Mouse (Mus musculus): Measurements from ENCODE around the gene Olfr555. TPM values are rescaled to one million over a fixed set of nuclear protein-coding genes. Genes with fewer than 3 reads are reported as not detected.
A peak's percentile ranks its signal among the peaks of the same experiment; 100 is the strongest.
"Not testable (repeated sequence)": the region's sequence is repeated elsewhere in the genome, so short reads cannot be mapped to it uniquely, and the experiment has no call there.

Olfr555 gene
- polyA plus RNA-seq (2015; fragmentation: Nextera tagmentation; extraction: Ambion mirVana): not detected in 2 replicates

DNA sequence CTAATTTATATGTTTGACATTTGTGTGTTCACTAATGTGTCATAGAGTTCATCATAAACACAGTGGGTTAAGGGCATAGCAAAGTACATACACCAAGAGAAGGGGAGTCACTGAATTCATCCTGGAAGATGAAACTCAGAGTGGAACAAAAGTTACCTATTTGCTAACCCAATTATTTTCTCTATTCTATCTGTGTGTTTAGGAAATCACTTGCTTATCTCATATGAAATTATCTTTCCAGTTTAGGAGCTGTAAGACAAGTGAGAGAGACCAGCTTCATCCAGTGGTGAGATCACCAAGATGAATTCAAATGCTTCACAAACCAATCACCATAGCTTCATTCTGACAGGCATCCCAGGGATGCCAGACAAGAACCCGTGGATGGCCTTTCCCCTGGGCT, at the start of gene Olfr555:
Olfr555 (plus strand) TSS at position 301 of the 400 bp plus-strand sequence.
- H3K4me3 ChIP-seq: no peak within 1 kb of the TSS
- no peak within 1 kb of the TSS for H3K27ac ChIP-seq
- ATAC-seq (ENCODE audit: insufficient number of reproducible peaks, insufficient read depth, low FRiP score, low TSS enrichment, low read depth): no peak
- no peak within 1 kb of the TSS for H3K9ac ChIP-seq
- WGBS: 83% methylated on average over 1 of the region's 1 CpGs
- H3K27me3 ChIP-seq: no peaks in the 10 kb centered on the region
- no peak within 1 kb of the TSS for H3K4me2 ChIP-seq
- no peaks in the 10 kb centered on the region for H3K9me3 ChIP-seq
- no peaks in the 10 kb centered on the region for H3K4me1 ChIP-seq
- no peaks in the 10 kb centered on the region for H3K36me3 ChIP-seq

DNA sequence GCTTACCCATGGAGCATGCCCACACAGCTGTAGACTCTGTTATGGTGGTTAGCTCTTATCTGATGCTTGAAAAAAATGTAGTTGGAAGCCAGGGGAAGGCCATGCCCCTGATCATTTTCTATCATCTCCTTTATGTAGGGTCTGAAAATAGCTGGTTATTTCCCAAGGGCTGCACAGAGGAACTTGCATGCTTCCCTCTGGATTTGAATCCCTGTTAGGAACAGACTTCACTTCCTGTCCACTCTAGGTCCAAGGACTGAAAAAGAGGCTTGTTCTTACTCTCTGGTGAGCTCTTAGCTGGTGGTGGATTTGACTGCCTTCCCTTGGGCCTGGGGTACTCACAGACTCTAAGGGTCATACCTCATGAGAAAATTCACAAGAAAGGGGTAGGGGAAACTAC, 40.5 kb upstream of the Olfr555 start, which contains the start of gene Olfr553:
Olfr553 (minus strand) TSS at position 101 of the 400 bp plus-strand sequence.
- Histone ChIP-seq H3K9me3 (no peaks in the 10 kb centered on the region), H3K4me3 (no peak within 1 kb of the TSS), H3K27me3 (no peaks in the 10 kb centered on the region), H3K4me2 (no peak within 1 kb of the TSS), H3K36me3 (no peaks in the 10 kb centered on the region), H3K4me1 (no peaks in the 10 kb centered on the region), H3K9ac (no peak within 1 kb of the TSS), H3K27ac (no peak within 1 kb of the TSS)
- ATAC-seq (ENCODE audit: insufficient number of reproducible peaks, insufficient read depth, low FRiP score, low TSS enrichment, low read depth): no peak

DNA sequence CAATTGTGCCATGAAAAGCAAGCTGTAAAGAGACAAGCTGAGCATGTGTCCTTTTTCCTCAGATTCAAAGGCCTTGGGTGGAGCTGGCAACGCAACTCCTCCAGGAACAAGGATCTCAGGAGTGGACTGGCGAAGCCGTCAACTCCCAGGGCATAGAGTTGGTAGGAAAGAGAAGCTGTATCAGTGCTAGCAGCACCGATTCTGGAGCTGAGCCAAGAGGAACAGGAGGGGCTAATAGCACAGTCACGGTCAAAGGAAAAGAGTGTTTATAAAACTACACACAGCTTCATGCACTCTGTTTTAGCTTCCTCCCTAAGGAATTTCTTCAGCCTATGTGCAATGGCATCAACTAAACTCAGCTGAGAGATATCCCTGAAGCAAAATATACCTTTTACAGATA, 39.0 kb upstream of the Olfr555 start:
- H3K9me3 ChIP-seq: no peaks in the 10 kb centered on the region
- H3K27me3 ChIP-seq: no peaks in the 10 kb centered on the region
- no peak overlapping the region for H3K4me3 ChIP-seq
- H3K4me1 ChIP-seq: no peaks in the 10 kb centered on the region
- no peak overlapping the region for H3K4me2 ChIP-seq
- ATAC-seq (ENCODE audit: insufficient number of reproducible peaks, insufficient read depth, low FRiP score, low TSS enrichment, low read depth): no peak
- 61% methylated on average over 5 of the region's 5 CpGs for WGBS
- H3K27ac ChIP-seq: no peak overlapping the region
- H3K9ac ChIP-seq: no peak overlapping the region
- H3K36me3 ChIP-seq: no peaks in the 10 kb centered on the region

DNA sequence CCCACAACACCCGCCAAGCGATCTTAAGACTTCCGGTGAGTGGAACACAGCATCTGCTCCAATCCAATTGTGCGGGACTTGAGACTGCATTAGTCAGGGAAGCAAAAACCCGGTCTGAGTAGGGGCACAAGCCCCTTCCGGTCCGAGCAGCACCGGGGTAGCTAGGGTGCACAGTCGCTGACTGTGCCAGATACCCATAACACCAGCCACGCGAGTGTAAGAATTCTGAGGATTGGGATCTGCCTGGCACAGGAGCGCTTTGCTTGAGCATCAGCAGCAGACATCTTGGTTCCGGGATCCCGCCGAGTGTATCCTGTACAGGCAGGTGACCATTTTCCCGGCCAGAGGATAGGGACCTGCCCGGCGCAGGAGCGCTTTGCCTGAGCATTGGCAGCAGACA, 38.3 kb upstream of the Olfr555 start:
- ATAC-seq (ENCODE audit: insufficient number of reproducible peaks, insufficient read depth, low FRiP score, low TSS enrichment, low read depth); H3K36me3 ChIP-seq: not testable (repeated sequence)
- WGBS: 90% methylated on average over 19 of the region's 19 CpGs

DNA sequence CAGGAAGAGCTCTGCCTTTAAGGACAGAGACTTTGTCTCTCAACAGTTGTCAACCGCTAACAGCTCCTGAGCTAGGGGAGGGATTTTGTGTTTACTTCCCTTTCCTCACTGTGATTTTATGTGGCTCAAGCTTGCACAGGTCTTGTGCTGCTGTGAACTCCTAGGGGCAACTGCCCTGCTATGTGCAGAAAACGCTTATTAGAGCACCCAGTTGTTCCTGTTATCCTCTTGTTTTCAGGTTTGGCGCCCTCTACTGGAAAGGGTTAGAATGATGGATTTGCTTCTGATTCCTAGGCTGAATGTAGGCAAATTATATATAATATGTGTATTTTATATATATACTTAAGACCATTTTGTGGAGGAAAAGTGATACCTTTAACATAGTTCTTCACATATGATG, 22.0 kb upstream of the Olfr555 start:
- WGBS: 26% methylated on average over 3 of the region's 3 CpGs
- H3K9me3 ChIP-seq: no peaks in the 10 kb centered on the region
- no peak for ATAC-seq (ENCODE audit: insufficient number of reproducible peaks, insufficient read depth, low FRiP score, low TSS enrichment, low read depth)
- H3K27me3 ChIP-seq: no peaks in the 10 kb centered on the region
- H3K27ac ChIP-seq: no peak overlapping the region
- H3K4me2 ChIP-seq: no peak overlapping the region
- H3K4me3 ChIP-seq: no peak overlapping the region
- H3K9ac ChIP-seq: no peak overlapping the region
- H3K4me1 ChIP-seq: no peaks in the 10 kb centered on the region
- no peaks in the 10 kb centered on the region for H3K36me3 ChIP-seq

More for the DNA sequence above, 38.3 kb upstream of the Olfr555 start:
- H3K4me1 ChIP-seq, H3K27me3 ChIP-seq, H3K9ac ChIP-seq, H3K4me2 ChIP-seq, H3K4me3 ChIP-seq, H3K9me3 ChIP-seq, H3K27ac ChIP-seq: not testable (repeated sequence)

DNA sequence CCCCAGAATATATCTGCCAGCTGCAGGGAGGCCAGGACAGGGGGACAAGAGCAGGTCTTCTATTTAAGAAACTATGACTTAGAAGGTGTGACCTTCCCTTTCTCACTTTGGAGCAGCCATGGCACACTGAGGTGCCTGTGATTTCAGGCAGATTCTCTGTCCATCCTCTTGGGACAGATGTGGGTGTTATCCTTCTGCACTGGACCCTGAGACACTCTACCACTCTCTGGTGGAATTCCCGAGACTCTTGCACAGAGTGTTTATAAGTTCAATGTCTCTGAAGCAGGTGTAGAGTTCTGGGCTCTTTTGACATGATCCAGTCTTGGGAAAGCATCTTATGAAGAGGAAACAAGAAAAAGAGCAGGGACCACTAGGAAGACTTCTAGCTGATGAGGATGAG, 20.5 kb upstream of the Olfr555 start, which contains the start of gene Olfr554:
Olfr554 (plus strand) TSS at position 301 of the 400 bp plus-strand sequence.
- Histone ChIP-seq H3K36me3 (no peaks in the 10 kb centered on the region), H3K4me1 (no peaks in the 10 kb centered on the region), H3K4me3 (no peak within 1 kb of the TSS), H3K27me3 (no peaks in the 10 kb centered on the region), H3K9ac (no peak within 1 kb of the TSS), H3K27ac (no peak within 1 kb of the TSS), H3K4me2 (no peak within 1 kb of the TSS), H3K9me3 (no peaks in the 10 kb centered on the region)
- WGBS: 75% methylated on average over 1 of the region's 1 CpGs
- no peak for ATAC-seq (ENCODE audit: insufficient number of reproducible peaks, insufficient read depth, low FRiP score, low TSS enrichment, low read depth)

DNA sequence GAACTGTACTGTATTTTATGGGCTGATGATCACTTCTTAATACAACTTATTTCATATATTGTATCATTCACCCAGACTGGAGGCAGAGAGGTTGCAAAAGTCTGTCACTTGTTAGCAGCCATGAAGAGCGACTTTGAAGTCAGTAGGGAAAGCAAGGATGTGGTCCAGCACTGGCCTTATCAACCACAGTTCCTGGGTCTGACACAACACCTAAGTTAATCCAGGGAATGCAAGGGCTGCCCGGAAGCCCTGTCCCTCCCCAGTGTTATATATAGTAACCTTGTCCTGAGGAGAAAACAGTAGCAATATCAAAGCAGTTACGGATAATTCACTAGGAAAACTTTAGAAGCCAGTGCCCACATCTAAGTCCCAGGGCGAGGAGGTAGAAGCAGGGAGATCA, 13.7 kb upstream of the Olfr555 start:
- ATAC-seq (ENCODE audit: insufficient number of reproducible peaks, insufficient read depth, low FRiP score, low TSS enrichment, low read depth); H3K9ac ChIP-seq; H3K9me3 ChIP-seq; H3K27ac ChIP-seq; H3K4me2 ChIP-seq; H3K36me3 ChIP-seq; H3K4me3 ChIP-seq; H3K27me3 ChIP-seq; H3K4me1 ChIP-seq: not testable (repeated sequence)
- WGBS: 74% methylated on average over 4 of the region's 4 CpGs

DNA sequence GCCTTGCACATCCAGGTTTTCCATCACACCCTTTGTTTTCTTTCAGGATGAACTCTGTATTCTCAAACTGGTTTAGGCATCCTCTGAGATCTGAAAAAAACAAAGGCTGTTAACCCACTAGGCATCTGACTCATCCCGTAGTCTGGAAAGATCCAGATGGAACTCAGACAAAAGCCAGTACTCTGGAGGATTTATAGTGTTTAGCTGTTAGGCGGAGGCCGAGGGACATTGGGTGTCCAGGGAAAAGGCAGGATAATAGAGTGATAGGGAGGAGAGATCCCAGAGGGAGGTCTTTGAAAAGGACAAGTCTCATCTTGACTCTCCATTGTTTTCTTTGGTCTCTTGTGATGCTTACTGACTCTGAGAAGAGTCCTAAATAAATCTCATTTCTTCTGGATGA, 6.0 kb downstream of the Olfr555 start, which contains the start of gene Olfr556:
Olfr556 (plus strand) TSS at position 301 of the 400 bp plus-strand sequence.
- no peak within 1 kb of the TSS for H3K4me3 ChIP-seq
- H3K36me3 ChIP-seq: no peaks in the 10 kb centered on the region
- H3K4me2 ChIP-seq: no peak within 1 kb of the TSS
- H3K4me1 ChIP-seq: no peaks in the 10 kb centered on the region
- WGBS: 61% methylated on average over 3 of the region's 3 CpGs
- H3K9me3 ChIP-seq: no peaks in the 10 kb centered on the region
- no peak within 1 kb of the TSS for H3K27ac ChIP-seq
- H3K27me3 ChIP-seq: no peaks in the 10 kb centered on the region
- no peak for ATAC-seq (ENCODE audit: insufficient number of reproducible peaks, insufficient read depth, low FRiP score, low TSS enrichment, low read depth)
- no peak within 1 kb of the TSS for H3K9ac ChIP-seq

DNA sequence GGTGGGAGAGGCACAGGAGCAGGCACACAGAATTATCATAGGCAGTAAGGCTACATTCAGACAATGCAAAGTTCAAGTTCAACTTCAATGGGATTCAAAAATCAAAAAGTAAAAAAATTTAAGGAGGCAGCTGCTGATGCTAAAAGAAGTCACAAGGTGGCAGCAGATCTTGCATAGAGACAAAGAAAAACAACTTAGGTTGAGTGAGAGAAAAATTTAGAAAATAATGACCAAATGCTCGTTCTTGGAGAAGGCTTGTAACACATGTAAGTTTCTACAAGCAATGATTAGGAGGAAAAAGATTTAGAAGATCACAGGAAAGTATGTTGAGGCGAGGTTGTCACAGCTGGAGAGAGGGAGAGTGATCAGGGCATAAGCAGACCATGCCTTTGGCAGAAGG, 6.8 kb downstream of the Olfr555 start:
- Histone ChIP-seq H3K4me2 (no peak overlapping the region), H3K36me3 (no peaks in the 10 kb centered on the region), H3K4me3 (no peak overlapping the region), H3K27me3 (no peaks in the 10 kb centered on the region), H3K9ac (no peak overlapping the region), H3K27ac (no peak overlapping the region), H3K4me1 (no peaks in the 10 kb centered on the region), H3K9me3 (no peaks in the 10 kb centered on the region)
- 37% methylated on average over 2 of the region's 2 CpGs for WGBS
- no peak for ATAC-seq (ENCODE audit: insufficient number of reproducible peaks, insufficient read depth, low FRiP score, low TSS enrichment, low read depth)

DNA sequence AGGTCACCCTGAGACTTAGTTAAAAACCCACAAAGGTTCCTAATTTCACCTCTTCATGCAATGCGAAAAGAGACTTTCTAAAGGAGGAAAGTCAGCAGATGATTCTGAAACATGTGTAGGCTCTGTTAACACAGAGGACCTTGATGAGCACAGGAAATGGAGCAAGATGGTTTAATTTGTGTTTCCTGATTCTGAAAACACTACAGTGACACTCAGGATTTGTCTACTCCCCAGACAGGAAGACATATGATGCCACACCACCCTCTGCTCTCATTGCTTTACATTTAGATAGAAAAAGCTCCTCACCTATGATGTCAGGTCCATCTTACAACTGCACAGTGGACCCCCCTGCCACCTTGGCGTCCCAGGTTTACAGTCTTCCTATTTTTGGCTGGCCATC, 17.6 kb downstream of the Olfr555 start:
- Histone ChIP-seq H3K9me3 (no peaks in the 10 kb centered on the region), H3K27me3 (no peaks in the 10 kb centered on the region), H3K27ac (no peak overlapping the region), H3K36me3 (peaks cover 5% of the 10 kb centered on the region), H3K4me1 (no peaks in the 10 kb centered on the region), H3K4me2 (no peak overlapping the region), H3K9ac (no peak overlapping the region), H3K4me3 (no peak overlapping the region)
- 81% methylated on average over 2 of the region's 2 CpGs for WGBS
- no peak for ATAC-seq (ENCODE audit: insufficient number of reproducible peaks, insufficient read depth, low FRiP score, low TSS enrichment, low read depth)

DNA sequence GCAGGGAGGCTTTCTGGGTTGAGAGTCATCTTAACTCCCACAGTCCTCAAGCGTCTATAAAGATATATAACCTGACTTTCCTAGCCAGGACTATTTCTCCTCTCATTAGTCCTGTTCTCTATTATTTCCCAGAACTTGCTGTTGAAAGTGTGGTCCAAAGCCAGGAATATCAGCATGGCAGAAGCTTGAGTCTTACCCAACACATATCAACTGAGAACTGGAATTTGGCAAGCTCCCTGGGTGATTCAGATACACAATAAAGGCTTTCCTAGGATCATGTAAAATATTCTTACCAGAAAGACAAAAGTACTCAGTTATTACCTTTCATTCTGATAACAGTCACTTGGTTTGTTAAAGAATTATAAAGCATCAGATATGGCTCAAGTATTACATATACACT, 23.3 kb downstream of the Olfr555 start:
- no peaks in the 10 kb centered on the region for H3K27me3 ChIP-seq
- no peak overlapping the region for H3K9ac ChIP-seq
- 93% methylated on average over 1 of the region's 1 CpGs for WGBS
- ATAC-seq (ENCODE audit: insufficient number of reproducible peaks, insufficient read depth, low FRiP score, low TSS enrichment, low read depth): no peak
- H3K9me3 ChIP-seq: no peaks in the 10 kb centered on the region
- no peak overlapping the region for H3K4me2 ChIP-seq
- peaks cover 16% of the 10 kb centered on the region for H3K36me3 ChIP-seq
- no peak overlapping the region for H3K27ac ChIP-seq
- H3K4me1 ChIP-seq: no peaks in the 10 kb centered on the region
- no peak overlapping the region for H3K4me3 ChIP-seq

DNA sequence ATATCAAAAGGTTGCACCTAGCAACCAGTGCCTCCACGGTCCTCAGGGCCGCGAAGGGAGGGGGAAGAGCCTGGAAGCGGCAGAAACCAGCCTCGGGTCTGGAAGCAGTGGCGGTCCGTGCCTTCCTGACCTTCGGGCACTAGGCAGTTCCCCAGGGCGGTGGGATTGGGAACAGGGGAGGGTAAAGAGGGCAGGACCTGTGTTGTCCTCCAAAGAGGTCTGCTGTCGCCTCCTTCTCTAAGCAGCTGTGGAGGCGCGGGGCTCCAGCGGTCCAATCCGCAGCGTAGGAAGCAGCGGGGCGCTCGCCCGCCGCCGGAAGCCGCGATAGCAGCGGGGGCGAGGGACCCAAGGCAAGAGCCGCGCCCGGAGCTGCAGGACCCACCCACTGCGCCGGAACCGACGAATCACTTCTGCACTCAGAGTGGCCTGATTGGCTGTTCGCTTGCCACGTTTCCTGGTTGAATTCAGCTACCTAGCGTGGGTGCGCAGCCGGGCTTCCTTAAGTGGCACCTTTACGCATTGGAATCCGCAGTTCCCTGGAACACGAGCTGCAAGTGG, 28.4 kb downstream of the Olfr555 start, which contains the start of gene Trim68:
Trim68 (minus strand) TSS at position 384 of the 558 bp plus-strand sequence.
- 0% methylated on average over 40 of the region's 40 CpGs for WGBS
- peaks cover 7% of the 10 kb centered on the region; the same call in 1 of the 2 replicates for H3K36me3 ChIP-seq
- H3K4me2 ChIP-seq: peak within 1 kb of the TSS; percentile 69
- H3K9me3 ChIP-seq: no peaks in the 10 kb centered on the region
- H3K27ac ChIP-seq: peak within 1 kb of the TSS; percentile 81
- no peaks in the 10 kb centered on the region for H3K4me1 ChIP-seq
- H3K4me3 ChIP-seq: peak within 1 kb of the TSS; percentile 68
- H3K9ac ChIP-seq: peak within 1 kb of the TSS; percentile 81
- no peaks in the 10 kb centered on the region for H3K27me3 ChIP-seq
- peak; percentile 99 for ATAC-seq (ENCODE audit: insufficient number of reproducible peaks, insufficient read depth, low FRiP score, low TSS enrichment, low read depth)

Measured in embryonic facial prominence, embryonic 13.5 days (tissue).